Mouse (Mus musculus) myocyte (in vitro differentiated cells): ENCODE measurements around the gene Rnf207. TPM values are rescaled to one million over a fixed set of nuclear protein-coding genes. Genes with fewer than 3 reads are reported as not detected.

Source experiments
- H3K27me3 ChIP-seq: one replicate; pipeline ENCODE4 v1.6.1; 2011; ENCODE audit not compliant: control insufficient read depth, insufficient read depth, insufficient read length
- H3K36me3 ChIP-seq: one replicate; pipeline ENCODE4 v1.6.1; 2011; ENCODE audit not compliant: control insufficient read depth, insufficient read depth
- H3K4me2 ChIP-seq: one replicate; pipeline ENCODE4 v1.6.1; 2011; ENCODE audit warnings: low read depth, control low read depth
- H3K4me3 ChIP-seq: one replicate; pipeline ENCODE4 v1.5.1; 2011; ENCODE audit warnings: mild to moderate bottlenecking, control low read depth, moderate library complexity
- H3K79me2 ChIP-seq: one replicate; pipeline ENCODE4 v1.6.1; 2011; ENCODE audit not compliant: control insufficient read depth, insufficient read depth
- H3ac ChIP-seq: one replicate; pipeline ENCODE4 v1.6.1; 2011; ENCODE audit not compliant: control insufficient read depth, insufficient read length
- CEBPB ChIP-seq: IDR thresholded peaks from 2 replicates; pipeline ENCODE4 v1.6.1; 2011; ENCODE audit warnings: mild to moderate bottlenecking, moderate library complexity; ENCODE audit not compliant: poor library complexity, insufficient read depth, severe bottlenecking
- E2F4 ChIP-seq: IDR thresholded peaks from one replicate; pipeline ENCODE4 v1.6.1; 2011; ENCODE audit warnings: mild to moderate bottlenecking, control low read depth, moderate library complexity; ENCODE audit not compliant: insufficient read depth
- MAX ChIP-seq: IDR thresholded peaks from one replicate; pipeline ENCODE4 v1.6.1; 2011; ENCODE audit warnings: low read depth, mild to moderate bottlenecking, control low read depth
- MYOD1 ChIP-seq, 3 experiments: IDR thresholded peaks; one replicate each; pipeline ENCODE4 v1.6.1; 2011; ENCODE audit warnings: control low read depth in 2 of 3, low read depth in 2 of 3, mild to moderate bottlenecking in 2 of 3, moderate library complexity in 1 of 3; ENCODE audit not compliant: insufficient read length in 2 of 3, control insufficient read depth in 1 of 3
- MYOG ChIP-seq, 3 experiments: IDR thresholded peaks; one replicate each; pipeline ENCODE4 v1.6.1; 2011; ENCODE audit warnings: control low read depth in 2 of 3, low read depth in 2 of 3, mild to moderate bottlenecking in 2 of 3; ENCODE audit not compliant: insufficient read length in 2 of 3, control insufficient read depth in 1 of 3, insufficient read depth in 1 of 3
- POLR2A ChIP-seq: IDR thresholded peaks from one replicate; pipeline ENCODE4 v1.6.1; 2011; ENCODE audit warnings: low read depth, mild to moderate bottlenecking, control low read depth, moderate library complexity; ENCODE audit not compliant: insufficient read length
- POLR2AphosphoS2 ChIP-seq: IDR thresholded peaks from one replicate; pipeline ENCODE4 v1.6.1; 2011; ENCODE audit warnings: low read depth, control low read depth; ENCODE audit not compliant: insufficient read length
- REST ChIP-seq: IDR thresholded peaks from one replicate; pipeline ENCODE4 v1.6.1; 2011; ENCODE audit warnings: mild to moderate bottlenecking, control low read depth, moderate library complexity; ENCODE audit not compliant: insufficient read depth, insufficient read length
- SRF ChIP-seq: IDR thresholded peaks from one replicate; pipeline ENCODE4 v1.6.1; 2011; ENCODE audit warnings: low read depth; ENCODE audit not compliant: control insufficient read depth, insufficient read length
- TCF12 ChIP-seq: IDR thresholded peaks from one replicate; pipeline ENCODE4 v1.6.1; 2011; ENCODE audit warnings: mild to moderate bottlenecking, control low read depth; ENCODE audit not compliant: poor library complexity, insufficient read depth, severe bottlenecking
- TCF3 ChIP-seq: IDR thresholded peaks from one replicate; pipeline ENCODE4 v1.6.1; 2011; ENCODE audit warnings: low read depth, control low read depth; ENCODE audit not compliant: insufficient read length
- USF1 ChIP-seq: IDR thresholded peaks from one replicate; pipeline ENCODE4 v1.6.1; 2011; ENCODE audit warnings: low read depth, mild to moderate bottlenecking, control low read depth, moderate library complexity
- polyA plus RNA-seq: library from polyadenylated mRNA; unstranded; fragments of >200 nt; fragmentation: generic; extraction: Trizol; gene quantifications from one replicate; pipeline ENCODE4 v1.2.1, GENCODE M21; 2012; ENCODE audit warnings: missing spikeins

Rnf207 gene
- polyA plus RNA-seq, 1 experiment = 0.52 TPM

GRCm38 (mm10) chr4:152355672-152356071 is 36.9 kb upstream of the Rnf207 start:
- H3K36me3 ChIP-seq = no peaks in the 10 kb centered on the region
- no peak overlapping the region for H3K4me3 ChIP-seq
- H3K27me3 ChIP-seq = no peaks in the 10 kb centered on the region
- no peaks in the 10 kb centered on the region for H3K79me2 ChIP-seq
- no peak overlapping the region for H3K4me2 ChIP-seq
- H3ac ChIP-seq = no peak overlapping the region
- TF ChIP-seq USF1 = no peak
- no peak for TF ChIP-seq REST
- no peak for TF ChIP-seq MYOD1 (IDR thresholded peaks at IDR 0.05; ENCODE audit: control insufficient read depth in 1 of 3, insufficient read length in 2 of 3, low read depth in 2 of 3)

- TF ChIP-seq E2F4 (no peak), MAX (no peak), TCF3 (no peak), POLR2AphosphoS2 (no peak), TCF12 (no peak), POLR2A (no peak), USF1 (no peak), MYOD1 (IDR thresholded peaks at IDR 0.05; ENCODE audit: control insufficient read depth in 1 of 3, insufficient read length in 2 of 3, low read depth in 2 of 3) (no peak), MYOG (IDR thresholded peaks at IDR 0.05; ENCODE audit: control insufficient read depth in 1 of 3, insufficient read depth in 1 of 3, insufficient read length in 2 of 3, low read depth in 2 of 3) (no peak), SRF (no peak), REST (no peak), CEBPB (no peak)
- no peaks in the 10 kb centered on the region for H3K36me3 ChIP-seq
- H3K4me3 ChIP-seq = no peak overlapping the region
- no peaks in the 10 kb centered on the region for H3K27me3 ChIP-seq
- H3K4me2 ChIP-seq = no peak overlapping the region
- no peaks in the 10 kb centered on the region for H3K79me2 ChIP-seq
- no peak overlapping the region for H3ac ChIP-seq
These were observed 35.3 kb upstream of the Rnf207 start for GRCm38 (mm10) chr4:152353886-152354637.

GRCm38 (mm10) chr4:152351422-152352305 is 32.9 kb upstream of the Rnf207 start:
- TF ChIP-seq MYOD1 (IDR thresholded peaks at IDR 0.05; ENCODE audit: control insufficient read depth in 1 of 3, insufficient read length in 2 of 3, low read depth in 2 of 3) (no peak), REST (peak; percentile 82)
- H3ac ChIP-seq = no peak overlapping the region
- no peaks in the 10 kb centered on the region for H3K36me3 ChIP-seq
- no peaks in the 10 kb centered on the region for H3K27me3 ChIP-seq
- H3K79me2 ChIP-seq = no peaks in the 10 kb centered on the region
- H3K4me3 ChIP-seq = no peak overlapping the region
- H3K4me2 ChIP-seq = no peak overlapping the region

- Histone ChIP-seq H3K4me2 (no peak overlapping the region), H3K27me3 (no peaks in the 10 kb centered on the region), H3K4me3 (no peak overlapping the region), H3ac (no peak overlapping the region), H3K79me2 (no peaks in the 10 kb centered on the region), H3K36me3 (no peaks in the 10 kb centered on the region)
- TF ChIP-seq MAX (no peak), TCF3 (no peak), E2F4 (no peak), SRF (no peak), CEBPB (no peak), MYOG (IDR thresholded peaks at IDR 0.05; ENCODE audit: control insufficient read depth in 1 of 3, insufficient read depth in 1 of 3, insufficient read length in 2 of 3, low read depth in 2 of 3) (no peak), USF1 (no peak), POLR2A (no peak), MYOD1 (IDR thresholded peaks at IDR 0.05; ENCODE audit: control insufficient read depth in 1 of 3, insufficient read length in 2 of 3, low read depth in 2 of 3) (no peak), TCF12 (no peak), REST (no peak), POLR2AphosphoS2 (no peak)
These were observed 32.1 kb upstream of the Rnf207 start for GRCm38 (mm10) chr4:152350722-152351421.
